Mouse (Mus musculus): ENCODE results near the gene Rhebl1. TPM values are rescaled to one million over a fixed set of nuclear protein-coding genes. Genes with fewer than 3 reads are reported as not detected.

Rhebl1 gene
- polyA plus RNA-seq, 1 experiment from 2014 or later: 35.9 TPM

- no peak overlapping the region for H3K27ac ChIP-seq
- no peak overlapping the region for H3K4me3 ChIP-seq
- H3K9me3 ChIP-seq: no peaks in the 10 kb centered on the region
- peaks cover 96% of the 10 kb centered on the region for H3K36me3 ChIP-seq (replicated peaks)
- no peak overlapping the region for H3K9ac ChIP-seq
- H3K4me1 ChIP-seq: no peaks in the 10 kb centered on the region
- no peak overlapping the region for H3K4me2 ChIP-seq
- no peak for ATAC-seq (replicated peaks)
- WGBS: 91% methylated on average over 21 of the region's 21 CpGs
- no peaks in the 10 kb centered on the region for H3K27me3 ChIP-seq (replicated peaks)
Measured at GRCm38 (mm10) chr15:98851229-98851818, 43.0 kb downstream of the Rhebl1 start.

GRCm38 (mm10) chr15:98850668-98851067 is 43.7 kb downstream of the Rhebl1 start:
- no peak overlapping the region for H3K4me3 ChIP-seq
- H3K9me3 ChIP-seq: no peaks in the 10 kb centered on the region
- H3K27me3 ChIP-seq (replicated peaks): no peaks in the 10 kb centered on the region
- ATAC-seq (replicated peaks): no peak
- WGBS: 94% methylated on average over 14 of the region's 14 CpGs
- no peak overlapping the region for H3K27ac ChIP-seq
- H3K36me3 ChIP-seq (replicated peaks): peaks cover 96% of the 10 kb centered on the region
- H3K4me2 ChIP-seq: no peak overlapping the region
- no peaks in the 10 kb centered on the region for H3K4me1 ChIP-seq
- no peak overlapping the region for H3K9ac ChIP-seq

GRCm38 (mm10) chr15:98849956-98850600 is 44.3 kb downstream of the Rhebl1 start:
- H3K4me1 ChIP-seq: no peaks in the 10 kb centered on the region
- H3K4me2 ChIP-seq: no peak overlapping the region
- H3K27ac ChIP-seq: no peak overlapping the region
- no peaks in the 10 kb centered on the region for H3K9me3 ChIP-seq
- H3K9ac ChIP-seq: no peak overlapping the region
- no peaks in the 10 kb centered on the region for H3K27me3 ChIP-seq (replicated peaks)
- 92% methylated on average over 16 of the region's 16 CpGs for WGBS
- H3K36me3 ChIP-seq (replicated peaks): peaks cover 97% of the 10 kb centered on the region
- ATAC-seq (replicated peaks): no peak
- no peak overlapping the region for H3K4me3 ChIP-seq

GRCm38 (mm10) chr15:98849165-98849564 is 45.2 kb downstream of the Rhebl1 start:
- Histone ChIP-seq H3K4me3 (no peak overlapping the region), H3K4me2 (no peak overlapping the region), H3K36me3 (replicated peaks) (peaks cover 97% of the 10 kb centered on the region), H3K27me3 (replicated peaks) (no peaks in the 10 kb centered on the region), H3K9me3 (no peaks in the 10 kb centered on the region), H3K27ac (no peak overlapping the region), H3K4me1 (no peaks in the 10 kb centered on the region), H3K9ac (no peak overlapping the region)
- ATAC-seq (replicated peaks): no peak
- WGBS: 96% methylated on average over 11 of the region's 11 CpGs

GRCm38 (mm10) chr15:98846140-98846539 is 48.2 kb downstream of the Rhebl1 start:
- peaks cover 95% of the 10 kb centered on the region for H3K36me3 ChIP-seq (replicated peaks)

GRCm38 (mm10) chr15:98845149-98845548 is 49.2 kb downstream of the Rhebl1 start:
- Histone ChIP-seq H3K9me3 (no peaks in the 10 kb centered on the region), H3K36me3 (replicated peaks) (peaks cover 97% of the 10 kb centered on the region), H3K9ac (no peak overlapping the region), H3K4me3 (no peak overlapping the region), H3K4me2 (no peak overlapping the region), H3K27me3 (replicated peaks) (no peaks in the 10 kb centered on the region), H3K4me1 (no peaks in the 10 kb centered on the region), H3K27ac (no peak overlapping the region)
- WGBS: 100% methylated on average over 2 of the region's 2 CpGs
- ATAC-seq (replicated peaks): no peak

More at GRCm38 (mm10) chr15:98846140-98846539, 48.2 kb downstream of the Rhebl1 start:
- H3K27me3 ChIP-seq (replicated peaks): no peaks in the 10 kb centered on the region
- H3K27ac ChIP-seq: no peak overlapping the region
- no peak overlapping the region for H3K9ac ChIP-seq
- no peak for ATAC-seq (replicated peaks)
- H3K4me2 ChIP-seq: no peak overlapping the region
- H3K4me3 ChIP-seq: no peak overlapping the region
- 92% methylated on average over 8 of the region's 8 CpGs for WGBS
- H3K9me3 ChIP-seq: no peaks in the 10 kb centered on the region
- no peaks in the 10 kb centered on the region for H3K4me1 ChIP-seq

- 93% methylated on average over 11 of the region's 11 CpGs for WGBS
- no peak overlapping the region for H3K4me3 ChIP-seq
- no peak for ATAC-seq (replicated peaks)
Measured at GRCm38 (mm10) chr15:98843595-98844223, 50.6 kb downstream of the Rhebl1 start.

GRCm38 (mm10) chr15:98839671-98840585 is 54.4 kb downstream of the Rhebl1 start:
- ATAC-seq (replicated peaks): no peak
- H3K36me3 ChIP-seq (replicated peaks): peaks cover 94% of the 10 kb centered on the region
- no peak overlapping the region for H3K4me3 ChIP-seq
- 95% methylated on average over 30 of the region's 30 CpGs for WGBS
- no peak overlapping the region for H3K9ac ChIP-seq
- H3K27me3 ChIP-seq (replicated peaks): no peaks in the 10 kb centered on the region
- no peaks in the 10 kb centered on the region for H3K9me3 ChIP-seq
- H3K27ac ChIP-seq: no peak overlapping the region
- no peak overlapping the region for H3K4me2 ChIP-seq
- no peaks in the 10 kb centered on the region for H3K4me1 ChIP-seq

More at GRCm38 (mm10) chr15:98843595-98844223, 50.6 kb downstream of the Rhebl1 start:
- Histone ChIP-seq H3K9ac (no peak overlapping the region), H3K4me1 (no peaks in the 10 kb centered on the region), H3K9me3 (no peaks in the 10 kb centered on the region), H3K36me3 (replicated peaks) (peaks cover 97% of the 10 kb centered on the region), H3K27me3 (replicated peaks) (no peaks in the 10 kb centered on the region), H3K4me2 (no peak overlapping the region), H3K27ac (no peak overlapping the region)

GRCm38 (mm10) chr15:98839161-98839560 is 55.2 kb downstream of the Rhebl1 start:
- ATAC-seq (replicated peaks): no peak
- Histone ChIP-seq H3K4me1 (no peaks in the 10 kb centered on the region), H3K9me3 (no peaks in the 10 kb centered on the region), H3K9ac (no peak overlapping the region), H3K27me3 (replicated peaks) (no peaks in the 10 kb centered on the region), H3K4me2 (no peak overlapping the region), H3K36me3 (replicated peaks) (peaks cover 94% of the 10 kb centered on the region), H3K27ac (no peak overlapping the region), H3K4me3 (no peak overlapping the region)
- WGBS: 95% methylated on average over 14 of the region's 14 CpGs

- ATAC-seq (replicated peaks): no peak
- no peaks in the 10 kb centered on the region for H3K4me1 ChIP-seq
- H3K4me2 ChIP-seq: no peak overlapping the region
- no peaks in the 10 kb centered on the region for H3K27me3 ChIP-seq (replicated peaks)
- H3K4me3 ChIP-seq: no peak overlapping the region
- 77% methylated on average over 4 of the region's 4 CpGs for WGBS
- no peaks in the 10 kb centered on the region for H3K9me3 ChIP-seq
- no peak overlapping the region for H3K9ac ChIP-seq
- H3K27ac ChIP-seq: no peak overlapping the region
- peaks cover 89% of the 10 kb centered on the region for H3K36me3 ChIP-seq (replicated peaks)
Measured at GRCm38 (mm10) chr15:98837743-98838103, 56.6 kb downstream of the Rhebl1 start.

- Histone ChIP-seq H3K4me3 (no peak overlapping the region), H3K9ac (no peak overlapping the region), H3K36me3 (replicated peaks) (peaks cover 84% of the 10 kb centered on the region), H3K4me1 (0 out of 2 replicates have a peak, but pooled peaks cover under 1% of the 10 kb centered on the region), H3K27me3 (replicated peaks) (no peaks in the 10 kb centered on the region), H3K9me3 (no peaks in the 10 kb centered on the region), H3K27ac (no peak overlapping the region), H3K4me2 (no peak overlapping the region)
- WGBS: 94% methylated on average over 21 of the region's 21 CpGs
- no peak for ATAC-seq (replicated peaks)
Measured at GRCm38 (mm10) chr15:98837006-98837742, 57.2 kb downstream of the Rhebl1 start.
